ENCODE assay signal across 22 mouse cellular contexts in genomic region chr14:47422466-47422865, GRCm38 (mm10). TPM values are rescaled to one million over a fixed set of nuclear protein-coding genes. Genes with fewer than 3 reads are reported as not detected.
DNase-seq lines count a peak whose midpoint lies in the region; TF ChIP-seq lines count a peak whose summit lies in the region.
"Had no signal": no experiment of that assay in that cellular context is flagged by ENCODE, and none has a peak within 500 bp of the region (broad histone marks: within the 10 kb centered on the region; RNA-seq: fewer than 3 reads in every experiment).

No protein-coding gene starts in this region.

- no peaks in the 10 kb centered on the region for H3K9me3 ChIP-seq in ES-Bruce4 (replicated peaks; ENCODE audit: control insufficient read depth, insufficient read depth, low read length, poor library complexity, severe bottlenecking)
- H3K9me3 ChIP-seq: embryonic facial prominence, embryonic 10.5 days; embryonic facial prominence, embryonic 12.5 days; forebrain, embryonic 13.5 days; forebrain, embryonic 15.5 days; G1E had no signal

- peak; percentile 78 for TF ChIP-seq POLR2A in ES-Bruce4 (IDR thresholded peaks at IDR 0.05; ENCODE audit: insufficient read depth, low read length)

- peaks cover 6% of the 10 kb centered on the region for H3K4me1 ChIP-seq in ES-Bruce4 (ENCODE audit: control insufficient read depth, insufficient read depth, low read length)

- no peaks in the 10 kb centered on the region for H3K36me3 ChIP-seq in ES-Bruce4 (ENCODE audit: control insufficient read depth, insufficient read depth, low read length, poor library complexity, severe bottlenecking)
- H3K36me3 ChIP-seq: embryonic facial prominence, embryonic 10.5 days; embryonic facial prominence, embryonic 12.5 days; forebrain, embryonic 15.5 days; G1E had no signal

- peak; percentile 68 for DNase-seq in ES-CJ7 (ENCODE audit: low read depth, low spot score)
- peak; percentile 64 for DNase-seq in R1 (ENCODE audit: low read depth, low spot score)
- no peak for DNase-seq in gastrocnemius, postnatal 4 days (ENCODE audit: low spot score in 2 of 2)
- DNase-seq in lung, postnatal 10 days = no peak
- DNase-seq in spleen, postnatal 14 days (ENCODE audit: low spot score in 2 of 2) = no peak
- DNase-seq: adrenal gland, adult 8-10 months; adrenal gland, postnatal 14 days; adrenal gland, postnatal 36 days; cerebellum, adult 11 months; cerebellum, adult 18-20 months; cerebellum, adult 8-10 months; cerebellum, adult 9-11 months; cerebellum, postnatal 14 days; cerebellum, postnatal 36 days; forebrain, postnatal 0 days had no signal

- H3K9ac ChIP-seq in ES-Bruce4 (ENCODE audit: low read depth, poor library complexity, severe bottlenecking) = peak overlapping the region; percentile 63
- H3K9ac ChIP-seq: embryonic facial prominence, embryonic 12.5 days; forebrain, embryonic 13.5 days; forebrain, embryonic 15.5 days; forebrain, postnatal 0 days had no signal

- H3K27ac ChIP-seq in ES-Bruce4 (ENCODE audit: insufficient read depth, low read length) = peak overlapping the region; percentile 92
- H3K27ac ChIP-seq: embryonic facial prominence, embryonic 10.5 days; embryonic facial prominence, embryonic 12.5 days; forebrain, embryonic 13.5 days; forebrain, embryonic 15.5 days had no signal

- no peaks in the 10 kb centered on the region for H3K27me3 ChIP-seq in ES-Bruce4 (ENCODE audit: control insufficient read depth, insufficient read depth, low read length, poor library complexity, severe bottlenecking)
- H3K27me3 ChIP-seq: embryonic facial prominence, embryonic 12.5 days; forebrain, embryonic 13.5 days; forebrain, embryonic 15.5 days; Patski had no signal

- H3K4me3 ChIP-seq in ES-Bruce4 (ENCODE audit: low read depth, low read length) = peak overlapping the region; percentile 39
- H3K4me3 ChIP-seq: embryonic facial prominence, embryonic 10.5 days; embryonic facial prominence, embryonic 12.5 days; forebrain, embryonic 13.5 days; forebrain, embryonic 15.5 days had no signal

- TF ChIP-seq CTCF in ES-Bruce4 (IDR thresholded peaks at IDR 0.05; ENCODE audit: low read depth, low read length) = no peak

- TF ChIP-seq EP300 in ES-Bruce4 (IDR thresholded peaks at IDR 0.05; ENCODE audit: insufficient read depth, low read depth, low read length) = no peak

RNA-seq across cellular contexts. Expression of gene Dlgap5, which starts 4.3 kb away (rescaled TPM):
- polyA plus RNA-seq in ES-Bruce4 (2011; ENCODE audit: insufficient read depth, insufficient read length, low read depth, missing spikeins) = 132 and 141 TPM in 2 replicates
- total RNA-seq in gastrocnemius, postnatal 4 days (2021) = 10 to 100 TPM; 15.3 to 15.4 TPM

RNA-seq across cellular contexts. Expression of gene Fbxo34, which starts 27.8 kb away (rescaled TPM):
- polyA plus RNA-seq in ES-Bruce4 (2011; ENCODE audit: insufficient read depth, insufficient read length, low read depth, missing spikeins) = 35.8 and 38.7 TPM in 2 replicates
- 10 to 100 TPM; 19.6 to 20.5 TPM for total RNA-seq in gastrocnemius, postnatal 4 days (2021)

RNA-seq across cellular contexts. Expression of gene Lgals3, which starts 54.9 kb away (rescaled TPM):
- polyA plus RNA-seq in ES-Bruce4 (2011; ENCODE audit: insufficient read depth, insufficient read length, low read depth, missing spikeins) = 24.7 and 29.4 TPM in 2 replicates
- total RNA-seq in gastrocnemius, postnatal 4 days (2021) = 1 to 10 TPM; 6.2 to 6.9 TPM

Comparison
In these comparisons a context has a peak if more than half of its experiments do, and no peak if none do; other contexts are left out.
1. DNase-seq: peak in ES-CJ7 (single experiment) and R1 (single experiment); none in gastrocnemius, postnatal 4 days (0 of 2), lung, postnatal 10 days (single experiment) and spleen, postnatal 14 days (0 of 2).